Mouse (Mus musculus) neural tube, embryonic 12.5 days (tissue): ENCODE data around the gene Hba-a2. TPM values are rescaled to one million over a fixed set of nuclear protein-coding genes. Genes with fewer than 3 reads are reported as not detected.
"Not testable (repeated sequence)": the region's sequence is repeated elsewhere in the genome, so short reads cannot be mapped to it uniquely, and the experiment has no call there.

Experiments used
- ATAC-seq: fragments of 200-750 bp; cut with Nextera tagmentation; 2 replicates; pipeline ENCODE4 v1.8.0; 2017; ENCODE audit warnings: low read depth, mild to moderate bottlenecking, moderate TSS enrichment, moderate library complexity; ENCODE audit not compliant: low FRiP score
- H3K27ac ChIP-seq: fragments of 300-500 bp; sonication (generic); 2 replicates; pipeline ENCODE4 v1.5.1; 2016
- H3K27me3 ChIP-seq: fragments of 300-500 bp; sonication (generic); replicated peaks from 2 replicates; pipeline ENCODE4 v1.6.1; 2016; ENCODE audit warnings: mild to moderate bottlenecking
- H3K36me3 ChIP-seq: fragments of 300-500 bp; sonication (generic); 2 replicates; pipeline ENCODE4 v1.6.1; 2016; ENCODE audit warnings: mild to moderate bottlenecking
- H3K4me1 ChIP-seq: fragments of 300-500 bp; sonication (generic); 2 replicates; pipeline ENCODE4 v1.6.1; 2016
- H3K4me2 ChIP-seq: fragments of 300-500 bp; sonication (generic); replicated peaks from 2 replicates; pipeline ENCODE4 v1.6.1; 2016; ENCODE audit warnings: mild to moderate bottlenecking
- H3K4me3 ChIP-seq: fragments of 300-500 bp; sonication (generic); 2 replicates; pipeline ENCODE4 v1.5.1; 2016
- H3K9ac ChIP-seq: fragments of 300-500 bp; sonication (generic); 2 replicates; pipeline ENCODE4 v1.6.1; 2016; ENCODE audit warnings: mild to moderate bottlenecking
- H3K9me3 ChIP-seq: fragments of 300-500 bp; sonication (generic); 2 replicates; pipeline ENCODE4 v1.6.1; 2016; ENCODE audit warnings: mild to moderate bottlenecking
- WGBS: fragments of 180-500 bp; shearing (Covaris S2); methylation state at CpG from one replicate; pipeline ENCODE4 v1.1.7; 2016; 5-methylcytosine and 5-hydroxymethylcytosine counted together
- polyA plus RNA-seq: library from polyadenylated mRNA; unstranded; fragments of >200 nt; fragmentation: Nextera tagmentation; extraction: Ambion mirVana; gene quantifications from 2 replicates; pipeline ENCODE4 v1.2.1, GENCODE M21; 2016

The Hba-a2 gene
- polyA plus RNA-seq, 1 experiment from 2014 or later, result 5,164 TPM

- WGBS, result 83% methylated on average over 7 of the region's 7 CpGs
- ATAC-seq, result no peak
- Histone ChIP-seq H3K36me3 (no peaks in the 10 kb centered on the region), H3K9ac (no peak overlapping the region), H3K27me3 (no peaks in the 10 kb centered on the region; the same call in 1 of the 2 replicates), H3K4me2 (no peak overlapping the region), H3K27ac (no peak overlapping the region), H3K9me3 (no peaks in the 10 kb centered on the region), H3K4me3 (no peak overlapping the region), H3K4me1 (no peaks in the 10 kb centered on the region)
Measured at GRCm38 (mm10) chr11:32285031-32285775, 11.1 kb upstream of the Hba-a2 start.

GRCm38 (mm10) chr11:32285887-32286286 is 10.4 kb upstream of the Hba-a2 start:
- H3K9ac ChIP-seq, H3K9me3 ChIP-seq, H3K27ac ChIP-seq, ATAC-seq, H3K4me1 ChIP-seq, H3K36me3 ChIP-seq, H3K4me2 ChIP-seq, H3K4me3 ChIP-seq, H3K27me3 ChIP-seq: not testable (repeated sequence)

- H3K27me3 ChIP-seq, H3K36me3 ChIP-seq, H3K4me1 ChIP-seq, H3K27ac ChIP-seq, H3K9ac ChIP-seq, H3K4me3 ChIP-seq, H3K9me3 ChIP-seq: not testable (repeated sequence)
- 23% methylated on average over 33 of the region's 33 CpGs for WGBS
- H3K4me2 ChIP-seq, result peak within 1 kb of the TSS; percentile 53
- ATAC-seq, result peak; percentile 78
Measured at GRCm38 (mm10) chr11:32286695-32287492, 9.4 kb upstream of the Hba-a2 start, which contains the start of gene Hbq1b. Gene Hbq1b, plus strand, starts transcription at chr11:32286965.

GRCm38 (mm10) chr11:32287493-32287825 is 8.8 kb upstream of the Hba-a2 start:
- H3K27me3 ChIP-seq, result no peaks in the 10 kb centered on the region; the same call in 1 of the 2 replicates
- no peaks in the 10 kb centered on the region for H3K4me1 ChIP-seq
- H3K9me3 ChIP-seq, result no peaks in the 10 kb centered on the region
- no peak overlapping the region for H3K27ac ChIP-seq
- no peak overlapping the region; the same call in 1 of the 2 replicates for H3K4me2 ChIP-seq
- H3K36me3 ChIP-seq, result no peaks in the 10 kb centered on the region
- no peak for ATAC-seq
- no peak overlapping the region for H3K4me3 ChIP-seq
- no peak overlapping the region for H3K9ac ChIP-seq
- 65% methylated on average over 9 of the region's 9 CpGs for whole genome bisulfite sequencing

- not testable (repeated sequence) for H3K4me2 ChIP-seq, H3K27ac ChIP-seq, H3K36me3 ChIP-seq, H3K4me1 ChIP-seq, ATAC-seq, H3K9me3 ChIP-seq, H3K4me3 ChIP-seq, H3K27me3 ChIP-seq, H3K9ac ChIP-seq
- WGBS, result 81% methylated on average over 4 of the region's 4 CpGs
Measured at GRCm38 (mm10) chr11:32292819-32293218, 3.5 kb upstream of the Hba-a2 start.

GRCm38 (mm10) chr11:32293479-32293878 is 2.8 kb upstream of the Hba-a2 start:
- not testable (repeated sequence) for H3K27ac ChIP-seq, H3K4me3 ChIP-seq, ATAC-seq, H3K4me1 ChIP-seq, H3K36me3 ChIP-seq, H3K4me2 ChIP-seq, H3K9ac ChIP-seq, H3K9me3 ChIP-seq, H3K27me3 ChIP-seq
- WGBS, result 77% methylated on average over 3 of the region's 3 CpGs

GRCm38 (mm10) chr11:32297417-32297816 is 1.1 kb downstream of the Hba-a2 start:
- not testable (repeated sequence) for H3K9me3 ChIP-seq, H3K9ac ChIP-seq, H3K4me1 ChIP-seq, H3K36me3 ChIP-seq, ATAC-seq, H3K27ac ChIP-seq, H3K27me3 ChIP-seq, H3K4me3 ChIP-seq, H3K4me2 ChIP-seq
- 45% methylated on average over 2 of the region's 2 CpGs for WGBS

- Histone ChIP-seq H3K9ac (no peak overlapping the region), H3K9me3 (no peaks in the 10 kb centered on the region), H3K36me3 (no peaks in the 10 kb centered on the region), H3K4me1 (no peaks in the 10 kb centered on the region), H3K27me3 (peaks cover 7% of the 10 kb centered on the region; the same call in 1 of the 2 replicates), H3K4me3 (no peak overlapping the region), H3K27ac (no peak overlapping the region), H3K4me2 (no peak overlapping the region)
- WGBS, result 96% methylated on average over 1 of the region's 1 CpGs
- ATAC-seq, result no peak
Measured at GRCm38 (mm10) chr11:32297866-32298531, 1.7 kb downstream of the Hba-a2 start.

GRCm38 (mm10) chr11:32298532-32298918 is 2.2 kb downstream of the Hba-a2 start:
- H3K9ac ChIP-seq, result no peak overlapping the region
- no peak for ATAC-seq
- H3K27me3 ChIP-seq, result peaks cover 7% of the 10 kb centered on the region; the same call in 1 of the 2 replicates
- no peak overlapping the region for H3K27ac ChIP-seq
- H3K4me3 ChIP-seq, result no peak overlapping the region
- H3K9me3 ChIP-seq, result no peaks in the 10 kb centered on the region
- WGBS, result 98% methylated on average over 2 of the region's 2 CpGs
- H3K4me1 ChIP-seq, result no peaks in the 10 kb centered on the region
- H3K36me3 ChIP-seq, result no peaks in the 10 kb centered on the region
- H3K4me2 ChIP-seq, result no peak overlapping the region

GRCm38 (mm10) chr11:32299865-32300264 is 3.6 kb downstream of the Hba-a2 start, which contains the start of gene Hbq1a:
Gene Hbq1a, plus strand, starts transcription at chr11:32300069.
- not testable (repeated sequence) for H3K36me3 ChIP-seq, H3K9ac ChIP-seq, H3K4me3 ChIP-seq, H3K9me3 ChIP-seq, H3K27ac ChIP-seq, H3K4me1 ChIP-seq, H3K27me3 ChIP-seq
- H3K4me2 ChIP-seq, result peak within 1 kb of the TSS; percentile 54
- peak; percentile 37; the same call in 1 of the 2 replicates for ATAC-seq
- 5% methylated on average over 16 of the region's 16 CpGs for WGBS

GRCm38 (mm10) chr11:32300279-32301267 is 4.3 kb downstream of the Hba-a2 start:
- H3K9ac ChIP-seq, result no peak overlapping the region
- no peak overlapping the region for H3K27ac ChIP-seq
- peak overlapping the region; percentile 54 for H3K4me2 ChIP-seq
- ATAC-seq, result peak; percentile 37; the same call in 1 of the 2 replicates
- 55% methylated on average over 15 of the region's 17 CpGs for WGBS
- H3K27me3 ChIP-seq, result peaks cover 7% of the 10 kb centered on the region; the same call in 1 of the 2 replicates
- no peak overlapping the region for H3K4me3 ChIP-seq
- no peaks in the 10 kb centered on the region for H3K9me3 ChIP-seq
- H3K4me1 ChIP-seq, result no peaks in the 10 kb centered on the region
- no peaks in the 10 kb centered on the region for H3K36me3 ChIP-seq
